15 mouse cellular contexts compared by ENCODE assay signal in genomic region chr1:132759390-132759789, GRCm38 (mm10). TPM values are rescaled to one million over a fixed set of nuclear protein-coding genes. Genes with fewer than 3 reads are reported as not detected.
DNase-seq lines count a peak whose midpoint lies in the region; ATAC-seq lines count a peak whose summit lies in the region.
"Had no signal": no experiment of that assay in that cellular context is flagged by ENCODE, and none has a peak within 500 bp of the region (broad histone marks: within the 10 kb centered on the region; RNA-seq: fewer than 3 reads in every experiment).

No protein-coding gene starts in this region.

- peak; percentile 62 for ATAC-seq in hindbrain, embryonic 13.5 days (ENCODE audit: low FRiP score)
- no peak; the same call in 1 of the 2 replicates for ATAC-seq in hindbrain, embryonic 12.5 days (ENCODE audit: low FRiP score)
- 0 out of 2 replicates have a peak, but pooled peaks have one; percentile 23 for ATAC-seq in neural tube, embryonic 12.5 days (ENCODE audit: low FRiP score, low read depth)
- peak; percentile 79 for ATAC-seq in neural tube, embryonic 15.5 days (ENCODE audit: low FRiP score)

- H3K36me3 ChIP-seq in hindbrain, embryonic 13.5 days = no peaks in the 10 kb centered on the region
- H3K36me3 ChIP-seq in hindbrain, embryonic 12.5 days = no peaks in the 10 kb centered on the region
- no peaks in the 10 kb centered on the region for H3K36me3 ChIP-seq in neural tube, embryonic 12.5 days
- no peaks in the 10 kb centered on the region for H3K36me3 ChIP-seq in neural tube, embryonic 15.5 days
- H3K36me3 ChIP-seq: embryonic facial prominence, embryonic 15.5 days; heart, embryonic 12.5 days; stomach, embryonic 15.5 days had no signal

- H3K4me1 ChIP-seq in hindbrain, embryonic 13.5 days (replicated peaks) = peaks cover 14% of the 10 kb centered on the region
- peaks cover 6% of the 10 kb centered on the region; the same call in 1 of the 2 replicates for H3K4me1 ChIP-seq in hindbrain, embryonic 12.5 days
- no peaks in the 10 kb centered on the region for H3K4me1 ChIP-seq in neural tube, embryonic 12.5 days
- H3K4me1 ChIP-seq in neural tube, embryonic 15.5 days = peaks cover 12% of the 10 kb centered on the region
- H3K4me1 ChIP-seq: stomach, embryonic 15.5 days had no signal

- peak overlapping the region; percentile 58 for H3K4me2 ChIP-seq in hindbrain, embryonic 13.5 days
- H3K4me2 ChIP-seq in hindbrain, embryonic 12.5 days (replicated peaks) = no peak overlapping the region
- no peak overlapping the region for H3K4me2 ChIP-seq in neural tube, embryonic 12.5 days (replicated peaks)
- H3K4me2 ChIP-seq in neural tube, embryonic 15.5 days = peak overlapping the region; percentile 63

- no peak overlapping the region for H3K9ac ChIP-seq in hindbrain, embryonic 13.5 days
- H3K9ac ChIP-seq in hindbrain, embryonic 12.5 days = no peak overlapping the region
- no peak overlapping the region for H3K9ac ChIP-seq in neural tube, embryonic 12.5 days
- H3K9ac ChIP-seq in neural tube, embryonic 15.5 days (replicated peaks) = no peak overlapping the region
- H3K9ac ChIP-seq: embryonic facial prominence, embryonic 15.5 days; heart, embryonic 12.5 days; liver, embryonic 14.5 days; stomach, embryonic 15.5 days had no signal

- WGBS in hindbrain, embryonic 13.5 days = 55% methylated on average over 6 of the region's 6 CpGs
- 72% methylated on average over 6 of the region's 6 CpGs for WGBS in hindbrain, embryonic 12.5 days
- 69% methylated on average over 6 of the region's 6 CpGs for WGBS in neural tube, embryonic 12.5 days
- 38% methylated on average over 6 of the region's 6 CpGs for WGBS in neural tube, embryonic 15.5 days

- no peak overlapping the region for H3K4me3 ChIP-seq in hindbrain, embryonic 13.5 days
- no peak overlapping the region for H3K4me3 ChIP-seq in hindbrain, embryonic 12.5 days
- no peak overlapping the region for H3K4me3 ChIP-seq in neural tube, embryonic 12.5 days
- H3K4me3 ChIP-seq in neural tube, embryonic 15.5 days (replicated peaks) = peak overlapping the region; percentile 31; the same call in 1 of the 2 replicates

- H3K27me3 ChIP-seq in hindbrain, embryonic 13.5 days = no peaks in the 10 kb centered on the region
- H3K27me3 ChIP-seq in hindbrain, embryonic 12.5 days = no peaks in the 10 kb centered on the region
- no peaks in the 10 kb centered on the region for H3K27me3 ChIP-seq in neural tube, embryonic 12.5 days (replicated peaks)
- H3K27me3 ChIP-seq in neural tube, embryonic 15.5 days (replicated peaks) = no peaks in the 10 kb centered on the region

- no peaks in the 10 kb centered on the region for H3K9me3 ChIP-seq in hindbrain, embryonic 13.5 days
- no peaks in the 10 kb centered on the region for H3K9me3 ChIP-seq in hindbrain, embryonic 12.5 days (replicated peaks)
- no peaks in the 10 kb centered on the region for H3K9me3 ChIP-seq in neural tube, embryonic 12.5 days
- no peaks in the 10 kb centered on the region for H3K9me3 ChIP-seq in neural tube, embryonic 15.5 days (replicated peaks)
- H3K9me3 ChIP-seq: embryonic facial prominence, embryonic 15.5 days; stomach, embryonic 15.5 days had no signal

- DNase-seq in cerebellum, adult 9-11 months = peak; percentile 25
- DNase-seq in cerebellum, postnatal 4 days (ENCODE audit: low spot score in 2 of 2) = no peak
- no peak for DNase-seq in neural tube, embryonic 10.5 days (ENCODE audit: extremely low spot score, low spot score)
- no peak for DNase-seq in gastrocnemius, postnatal 10 days

- H3K27ac ChIP-seq in hindbrain, embryonic 13.5 days = peak overlapping the region; percentile 40
- no peak overlapping the region for H3K27ac ChIP-seq in hindbrain, embryonic 12.5 days
- H3K27ac ChIP-seq in neural tube, embryonic 12.5 days = no peak overlapping the region
- peak overlapping the region; percentile 74 for H3K27ac ChIP-seq in neural tube, embryonic 15.5 days (replicated peaks)
- H3K27ac ChIP-seq: embryonic facial prominence, embryonic 15.5 days; liver, embryonic 14.5 days; stomach, embryonic 15.5 days had no signal

RNA-seq across cellular contexts. Expression of gene Nfasc, which starts 17.8 kb away (rescaled TPM):
- 44.3 and 45.3 TPM in 2 replicates for polyA plus RNA-seq in hindbrain, embryonic 13.5 days (2015; fragmentation: Nextera tagmentation; extraction: Ambion mirVana)
- 50.6 and 50.7 TPM in 2 replicates for polyA plus RNA-seq in hindbrain, embryonic 12.5 days (2016; fragmentation: Nextera tagmentation; extraction: Ambion mirVana)
- polyA plus RNA-seq in neural tube, embryonic 12.5 days (2016; fragmentation: Nextera tagmentation; extraction: Ambion mirVana) = 37.3 and 42.3 TPM in 2 replicates
- polyA plus RNA-seq in neural tube, embryonic 15.5 days (2015; fragmentation: Nextera tagmentation; extraction: Ambion mirVana) = 30.7 and 37.6 TPM in 2 replicates
- 1 to 10 TPM; 1.9 TPM for total RNA-seq in gastrocnemius, postnatal 10 days (2021)
- total RNA-seq: CH12.LX; common myeloid progenitor, adult 5-6 weeks; hematopoietic stem cell, adult 5-6 weeks had no signal

Comparison
In these comparisons a context has a peak if more than half of its experiments do, and no peak if none do; other contexts are left out.
1. H3K27ac ChIP-seq: peak in hindbrain, embryonic 13.5 days (single experiment) and neural tube, embryonic 15.5 days (single experiment); none in hindbrain, embryonic 12.5 days (single experiment) and neural tube, embryonic 12.5 days (single experiment).
2. H3K4me2 ChIP-seq: peak in hindbrain, embryonic 13.5 days (single experiment) and neural tube, embryonic 15.5 days (single experiment); none in hindbrain, embryonic 12.5 days (single experiment) and neural tube, embryonic 12.5 days (single experiment).